Mouse (Mus musculus): ENCODE results near the gene Mrpl12.
A peak's percentile ranks its signal among the peaks of the same experiment; 100 is the strongest.

Gene Mrpl12

GRCm38 (mm10) chr11:120472052-120472451 is 12.4 kb upstream of the Mrpl12 start:
- no peak for DNase-seq (ENCODE audit: low spot score in 2 of 2)

- no peak for DNase-seq (ENCODE audit: low spot score in 2 of 2)
These were observed 922 bp upstream of the Mrpl12 start for GRCm38 (mm10) chr11:120483448-120483934.

GRCm38 (mm10) chr11:120485251-120485650 is 838 bp downstream of the Mrpl12 start:
- no peak for DNase-seq (ENCODE audit: low spot score in 2 of 2)

- DNase-seq (ENCODE audit: low spot score in 2 of 2): no peak
These were observed 4.1 kb downstream of the Mrpl12 start for GRCm38 (mm10) chr11:120488516-120488915.

- peak in 1 of 2 experiments; percentile 72 for DNase-seq (ENCODE audit: low spot score in 2 of 2)
These were observed 4.8 kb downstream of the Mrpl12 start for GRCm38 (mm10) chr11:120489054-120489761.

GRCm38 (mm10) chr11:120490291-120491046 is 6.1 kb downstream of the Mrpl12 start:
- no peak for DNase-seq (ENCODE audit: low spot score in 2 of 2)

GRCm38 (mm10) chr11:120491317-120492023 is 7.1 kb downstream of the Mrpl12 start, which contains the start of gene Slc25a10:
Gene Slc25a10, plus strand, starts transcription at chr11:120491840.
- DNase-seq (ENCODE audit: low spot score in 2 of 2): peak; percentile 88 to 90

- peak in 1 of 2 experiments; percentile 43 for DNase-seq (ENCODE audit: low spot score in 2 of 2)
These were observed 7.8 kb downstream of the Mrpl12 start for GRCm38 (mm10) chr11:120492024-120492877.

- DNase-seq (ENCODE audit: low spot score in 2 of 2): no peak
These were observed 8.4 kb downstream of the Mrpl12 start for GRCm38 (mm10) chr11:120492878-120493203.

- DNase-seq (ENCODE audit: low spot score in 2 of 2): no peak
These were observed 8.9 kb downstream of the Mrpl12 start for GRCm38 (mm10) chr11:120493351-120493750.

- no peak for DNase-seq (ENCODE audit: low spot score in 2 of 2)
These were observed 9.5 kb downstream of the Mrpl12 start for GRCm38 (mm10) chr11:120493911-120494310.

- DNase-seq (ENCODE audit: low spot score in 2 of 2): peak in 1 of 2 experiments; percentile 52
These were observed 13.0 kb downstream of the Mrpl12 start for GRCm38 (mm10) chr11:120497436-120497835.

- peak in 1 of 2 experiments; percentile 60 for DNase-seq (ENCODE audit: low spot score in 2 of 2)
These were observed 13.8 kb downstream of the Mrpl12 start for GRCm38 (mm10) chr11:120498226-120498625.

GRCm38 (mm10) chr11:120498891-120499290 is 14.5 kb downstream of the Mrpl12 start:
- DNase-seq (ENCODE audit: low spot score in 2 of 2): no peak

GRCm38 (mm10) chr11:120499894-120500293 is 15.5 kb downstream of the Mrpl12 start:
- no peak for DNase-seq (ENCODE audit: low spot score in 2 of 2)

- DNase-seq (ENCODE audit: low spot score in 2 of 2): peak; percentile 88 to 89
These were observed 15.9 kb downstream of the Mrpl12 start for GRCm38 (mm10) chr11:120500357-120500756.

- no peak for DNase-seq (ENCODE audit: low spot score in 2 of 2)
These were observed 16.6 kb downstream of the Mrpl12 start for GRCm38 (mm10) chr11:120501018-120501417.

GRCm38 (mm10) chr11:120501701-120502100 is 17.3 kb downstream of the Mrpl12 start:
- no peak for DNase-seq (ENCODE audit: low spot score in 2 of 2)

GRCm38 (mm10) chr11:120505661-120506060 is 21.2 kb downstream of the Mrpl12 start:
- DNase-seq (ENCODE audit: low spot score in 2 of 2): no peak

- DNase-seq (ENCODE audit: low spot score in 2 of 2): no peak
These were observed 22.5 kb downstream of the Mrpl12 start for GRCm38 (mm10) chr11:120506899-120507298.

GRCm38 (mm10) chr11:120507611-120508289 is 23.3 kb downstream of the Mrpl12 start:
- no peak for DNase-seq (ENCODE audit: low spot score in 2 of 2)

Measured in urinary bladder, postnatal 36 days (tissue).